In the genomic region with DNA sequence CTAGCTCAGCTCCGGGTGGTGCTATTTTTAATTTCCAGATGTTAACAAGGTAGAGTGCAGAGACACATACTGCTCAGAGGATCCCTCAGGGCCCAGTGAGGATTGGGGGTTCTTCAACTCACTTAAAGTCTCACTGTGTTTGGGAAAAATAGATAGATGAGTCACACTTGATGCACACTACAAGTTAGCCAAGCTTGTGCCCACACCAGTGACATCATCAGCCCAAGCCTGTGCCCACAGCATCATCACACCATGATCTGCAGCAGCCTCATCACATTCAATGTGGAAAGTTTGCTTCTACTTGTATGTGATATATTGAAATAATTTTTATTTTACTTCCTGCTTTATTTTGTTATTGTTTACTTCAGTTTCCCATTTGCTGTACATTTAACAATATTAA, we compare ENCODE assay signal across 17 mouse cellular contexts.
"Had no signal": no experiment of that assay in that cellular context is flagged by ENCODE, and none has a peak within 500 bp of the region (broad histone marks: within the 10 kb centered on the region; RNA-seq: fewer than 3 reads in every experiment).

No protein-coding gene starts in this region.

- H3K4me1 ChIP-seq: liver, embryonic 13.5 days; neural tube, embryonic 12.5 days; neural tube, embryonic 15.5 days; stomach, embryonic 15.5 days had no signal

- DNase-seq: kidney, adult 18-20 months; kidney, adult 9 months; kidney, postnatal 14 days; kidney, postnatal 4 days; liver, embryonic 13.5 days; lung, adult 2 months; lung, postnatal 14 days; lung, postnatal 4 days; midbrain, embryonic 14.5 days; retina, postnatal 1 day; spleen, adult 18-20 months; thymus, adult 18-20 months; thymus, postnatal 36 days had no signal

- H3K9me3 ChIP-seq: liver, embryonic 13.5 days; neural tube, embryonic 12.5 days; neural tube, embryonic 15.5 days; stomach, embryonic 15.5 days had no signal

- H3K9ac ChIP-seq: liver, embryonic 13.5 days; neural tube, embryonic 12.5 days; neural tube, embryonic 15.5 days; stomach, embryonic 15.5 days had no signal

- H3K36me3 ChIP-seq: liver, embryonic 13.5 days; neural tube, embryonic 12.5 days; neural tube, embryonic 15.5 days; stomach, embryonic 15.5 days had no signal

- H3K4me3 ChIP-seq: liver, embryonic 13.5 days; neural tube, embryonic 12.5 days; neural tube, embryonic 15.5 days; stomach, embryonic 15.5 days had no signal

- H3K4me2 ChIP-seq: liver, embryonic 13.5 days; midbrain, embryonic 11.5 days; neural tube, embryonic 12.5 days; neural tube, embryonic 15.5 days; stomach, embryonic 15.5 days had no signal

- H3K27ac ChIP-seq: liver, embryonic 13.5 days; neural tube, embryonic 12.5 days; neural tube, embryonic 15.5 days; stomach, embryonic 15.5 days had no signal

- H3K27me3 ChIP-seq: liver, embryonic 13.5 days; neural tube, embryonic 12.5 days; neural tube, embryonic 15.5 days; stomach, embryonic 15.5 days had no signal
